Mouse (Mus musculus) embryonic fibroblast, embryonic 13.5 days (primary cell): ENCODE measurements at regions not wholly inside any gene's neighbourhood (a gene's known extent, or its start where the extent isn't known, plus 50 kb on each side); places are given as distances from the start of the nearest gene placed in this dataset.

Experiments
- CTCF ChIP-seq: IDR thresholded peaks from 2 replicates; pipeline ENCODE4 v1.5.1; 2011; ENCODE audit warnings: mild to moderate bottlenecking, control low read depth, low read length, moderate library complexity, borderline replicate concordance; ENCODE audit not compliant: insufficient read depth
- POLR2A ChIP-seq: IDR thresholded peaks from 2 replicates; pipeline ENCODE4 v1.6.1; 2011; ENCODE audit warnings: low read depth, mild to moderate bottlenecking, control low read depth, low read length, moderate library complexity

DNA sequence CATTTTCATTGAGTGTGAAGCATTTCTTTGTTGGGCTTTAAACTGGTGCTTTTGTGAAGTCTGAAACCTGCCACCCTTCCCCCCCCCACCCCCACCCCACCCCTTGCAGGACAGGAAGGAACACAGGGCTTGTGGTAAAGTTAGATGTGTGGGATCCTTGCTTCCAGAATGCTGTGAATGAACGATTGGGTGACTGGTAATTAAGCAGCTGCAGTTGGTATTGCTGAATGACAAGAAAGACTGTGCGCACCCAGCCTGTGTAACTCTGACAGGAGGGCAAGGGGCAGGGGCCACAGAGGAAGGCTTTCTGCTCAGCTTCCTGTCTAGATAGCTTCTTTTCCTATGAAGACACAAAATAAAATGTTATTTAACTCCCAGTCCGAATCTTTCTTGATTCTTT, 300.1 kb upstream of the Auts2 start:
- TF ChIP-seq CTCF: no peak
- TF ChIP-seq POLR2A: no peak
